In genomic region chr8:94098996-94099395, GRCm38 (mm10) we compare ENCODE assay signal across 9 mouse cellular contexts. TPM values are rescaled to one million over a fixed set of nuclear protein-coding genes. Genes with fewer than 3 reads are reported as not detected.
DNase-seq lines count a peak whose midpoint lies in the region; ATAC-seq and TF ChIP-seq lines count a peak whose summit lies in the region.
"Had no signal": no experiment of that assay in that cellular context is flagged by ENCODE, and none has a peak within 500 bp of the region (broad histone marks: within the 10 kb centered on the region; RNA-seq: fewer than 3 reads in every experiment).

No protein-coding gene starts in this region.

- peaks cover 6% of the 10 kb centered on the region; the same call in 1 of the 2 replicates for H3K4me1 ChIP-seq in kidney, embryonic 16.5 days (ENCODE audit: insufficient read depth, low read length)
- H3K4me1 ChIP-seq in embryonic facial prominence, embryonic 11.5 days (ENCODE audit: control insufficient read depth, insufficient read depth, low read length) = no peaks in the 10 kb centered on the region
- peaks cover 5% of the 10 kb centered on the region; the same call in 1 of the 2 replicates for H3K4me1 ChIP-seq in hindbrain, postnatal 0 days (ENCODE audit: insufficient read depth, low read length)
- peaks cover 6% of the 10 kb centered on the region; the same call in 1 of the 2 replicates for H3K4me1 ChIP-seq in neural tube, embryonic 12.5 days

- no peaks in the 10 kb centered on the region for H3K27me3 ChIP-seq in kidney, embryonic 16.5 days (ENCODE audit: insufficient read depth, low read length)
- no peaks in the 10 kb centered on the region for H3K27me3 ChIP-seq in embryonic facial prominence, embryonic 11.5 days (ENCODE audit: control insufficient read depth, insufficient read depth, low read length)
- no peaks in the 10 kb centered on the region for H3K27me3 ChIP-seq in hindbrain, postnatal 0 days (ENCODE audit: insufficient read depth, low read length)
- no peaks in the 10 kb centered on the region for H3K27me3 ChIP-seq in neural tube, embryonic 12.5 days (replicated peaks)

- peak overlapping the region; percentile 75 for H3K4me3 ChIP-seq in kidney, embryonic 16.5 days (ENCODE audit: low read length)
- H3K4me3 ChIP-seq in embryonic facial prominence, embryonic 11.5 days (ENCODE audit: low read depth, low read length) = no peak overlapping the region
- peak overlapping the region; percentile 61 for H3K4me3 ChIP-seq in hindbrain, postnatal 0 days (ENCODE audit: low read length)
- H3K4me3 ChIP-seq in neural tube, embryonic 12.5 days = peak overlapping the region; percentile 51; the same call in 1 of the 2 replicates

- H3K27ac ChIP-seq in kidney, embryonic 16.5 days (ENCODE audit: low read length) = peak overlapping the region; percentile 98
- H3K27ac ChIP-seq in embryonic facial prominence, embryonic 11.5 days (replicated peaks; ENCODE audit: low read depth, low read length) = no peak overlapping the region
- H3K27ac ChIP-seq in hindbrain, postnatal 0 days = peak overlapping the region; percentile 98
- H3K27ac ChIP-seq in neural tube, embryonic 12.5 days = peak overlapping the region; percentile 93

- ATAC-seq in kidney, embryonic 16.5 days (ENCODE audit: low FRiP score, low TSS enrichment) = no peak
- no peak for ATAC-seq in embryonic facial prominence, embryonic 11.5 days (replicated peaks; ENCODE audit: insufficient number of reproducible peaks, low FRiP score, low TSS enrichment, low read depth)
- ATAC-seq in hindbrain, postnatal 0 days = no peak
- no peak for ATAC-seq in neural tube, embryonic 12.5 days (ENCODE audit: low FRiP score, low read depth)

- no peaks in the 10 kb centered on the region for H3K36me3 ChIP-seq in kidney, embryonic 16.5 days (ENCODE audit: insufficient read depth, low read length)
- H3K36me3 ChIP-seq in embryonic facial prominence, embryonic 11.5 days (replicated peaks; ENCODE audit: control insufficient read depth, insufficient read depth, low read depth, low read length) = no peaks in the 10 kb centered on the region
- H3K36me3 ChIP-seq in hindbrain, postnatal 0 days (ENCODE audit: insufficient read depth, low read length) = no peaks in the 10 kb centered on the region
- no peaks in the 10 kb centered on the region for H3K36me3 ChIP-seq in neural tube, embryonic 12.5 days

- no peak for DNase-seq in kidney, adult 11 months
- DNase-seq in embryonic facial prominence, embryonic 11.5 days (ENCODE audit: low spot score) = no peak
- DNase-seq in hindbrain, postnatal 0 days (ENCODE audit: low spot score) = peak; percentile 43
- DNase-seq in left cerebral cortex, adult 8-10 months (ENCODE audit: low spot score in 2 of 2) = no peak
- DNase-seq in c-Kit-positive CD71-positive TER-119-positive erythroid progenitor cells, embryonic 14.5 days (ENCODE audit: low spot score) = no peak
- no peak for DNase-seq in layer of hippocampus, adult 9-10 months (ENCODE audit: low spot score)

- no peak for TF ChIP-seq CTCF in hindbrain, postnatal 0 days (IDR thresholded peaks at IDR 0.05; ENCODE audit: low read depth)

- 33% methylated on average over 4 of the region's 4 CpGs for WGBS in kidney, embryonic 16.5 days
- 40% methylated on average over 4 of the region's 4 CpGs for WGBS in embryonic facial prominence, embryonic 11.5 days
- WGBS in hindbrain, postnatal 0 days = 34% methylated on average over 4 of the region's 4 CpGs
- 28% methylated on average over 4 of the region's 4 CpGs for WGBS in neural tube, embryonic 12.5 days

- H3K9ac ChIP-seq in kidney, embryonic 16.5 days (replicated peaks; ENCODE audit: low read length) = peak overlapping the region; percentile 86
- peak overlapping the region; percentile 68; the same call in 1 of the 2 replicates for H3K9ac ChIP-seq in embryonic facial prominence, embryonic 11.5 days (replicated peaks; ENCODE audit: low read length)
- peak overlapping the region; percentile 55 for H3K9ac ChIP-seq in hindbrain, postnatal 0 days (replicated peaks; ENCODE audit: low read length)
- no peak overlapping the region for H3K9ac ChIP-seq in neural tube, embryonic 12.5 days

- H3K4me2 ChIP-seq in kidney, embryonic 16.5 days (replicated peaks; ENCODE audit: low read depth, low read length) = peak overlapping the region; percentile 74
- H3K4me2 ChIP-seq in embryonic facial prominence, embryonic 11.5 days (ENCODE audit: low read depth, low read length) = no peak overlapping the region; the same call in 1 of the 2 replicates
- H3K4me2 ChIP-seq in hindbrain, postnatal 0 days (ENCODE audit: low read depth, low read length) = peak overlapping the region; percentile 64
- peak overlapping the region; percentile 61 for H3K4me2 ChIP-seq in neural tube, embryonic 12.5 days (replicated peaks)

- no peaks in the 10 kb centered on the region for H3K9me3 ChIP-seq in kidney, embryonic 16.5 days (ENCODE audit: low read length)
- no peaks in the 10 kb centered on the region for H3K9me3 ChIP-seq in embryonic facial prominence, embryonic 11.5 days (replicated peaks; ENCODE audit: control insufficient read depth, low read length)
- H3K9me3 ChIP-seq in hindbrain, postnatal 0 days (ENCODE audit: low read length) = no peaks in the 10 kb centered on the region
- H3K9me3 ChIP-seq in neural tube, embryonic 12.5 days = no peaks in the 10 kb centered on the region

RNA-seq across cellular contexts. Expression of gene Bbs2, which starts 0.3 kb away (rescaled TPM):
- 13.5 and 15.6 TPM in 2 replicates for polyA plus RNA-seq in kidney, embryonic 16.5 days (2015; fragmentation: Nextera tagmentation; extraction: Ambion mirVana)
- 21.0 and 22.5 TPM in 2 replicates for polyA plus RNA-seq in embryonic facial prominence, embryonic 11.5 days (2014; fragmentation: Nextera tagmentation; extraction: Ambion mirVana)
- 14.1 and 23.2 TPM in 2 replicates for total RNA-seq in hindbrain, postnatal 0 days (2014; rRNA removed)
- polyA plus RNA-seq in hindbrain, postnatal 0 days (2015; fragmentation: Nextera tagmentation; extraction: Ambion mirVana) = 16.5 and 17.3 TPM in 2 replicates
- polyA plus RNA-seq in neural tube, embryonic 12.5 days (2016; fragmentation: Nextera tagmentation; extraction: Ambion mirVana) = 20.5 and 25.3 TPM in 2 replicates
- total RNA-seq in left cerebral cortex, adult 8-10 months (2022) = 10 to 100 TPM; 33.2 to 41.9 (median 38.5) TPM

RNA-seq across cellular contexts. Expression of gene Mt4, which starts 38.0 kb away (rescaled TPM):
- polyA plus RNA-seq in kidney, embryonic 16.5 days (2015; fragmentation: Nextera tagmentation; extraction: Ambion mirVana) = not detected in 2 replicates
- polyA plus RNA-seq in embryonic facial prominence, embryonic 11.5 days (2014; fragmentation: Nextera tagmentation; extraction: Ambion mirVana) = not detected in 2 replicates
- total RNA-seq in hindbrain, postnatal 0 days (2014; rRNA removed) = not detected in 2 replicates
- polyA plus RNA-seq in hindbrain, postnatal 0 days (2015; fragmentation: Nextera tagmentation; extraction: Ambion mirVana) = not detected in 2 replicates
- not detected in 2 replicates for polyA plus RNA-seq in neural tube, embryonic 12.5 days (2016; fragmentation: Nextera tagmentation; extraction: Ambion mirVana)
- not detected for total RNA-seq in left cerebral cortex, adult 8-10 months (2022)
- total RNA-seq: hematopoietic stem cell, adult 5-6 weeks had no signal

RNA-seq across cellular contexts. Expression of gene Mt3, which starts 53.4 kb away (rescaled TPM):
- polyA plus RNA-seq in kidney, embryonic 16.5 days (2015; fragmentation: Nextera tagmentation; extraction: Ambion mirVana) = 1.6 and 3.0 TPM in 2 replicates
- polyA plus RNA-seq in embryonic facial prominence, embryonic 11.5 days (2014; fragmentation: Nextera tagmentation; extraction: Ambion mirVana) = 5.9 and 7.0 TPM in 2 replicates
- 631 and 889 TPM in 2 replicates for total RNA-seq in hindbrain, postnatal 0 days (2014; rRNA removed)
- 445 and 458 TPM in 2 replicates for polyA plus RNA-seq in hindbrain, postnatal 0 days (2015; fragmentation: Nextera tagmentation; extraction: Ambion mirVana)
- 19.0 and 24.8 TPM in 2 replicates for polyA plus RNA-seq in neural tube, embryonic 12.5 days (2016; fragmentation: Nextera tagmentation; extraction: Ambion mirVana)
- 100 to 1,000 TPM; 785 to 962 (median 864) TPM for total RNA-seq in left cerebral cortex, adult 8-10 months (2022)
- total RNA-seq: hematopoietic stem cell, adult 5-6 weeks had no signal

Comparison
In these comparisons a context has a peak if more than half of its experiments do, and no peak if none do; other contexts are left out.
1. RNA of gene Mt3, which starts 53.4 kb away (polyA plus RNA-seq): 445 to 458 TPM in hindbrain, postnatal 0 days; 19.0 to 24.8 TPM in neural tube, embryonic 12.5 days, 5.9 to 7.0 TPM in embryonic facial prominence, embryonic 11.5 days and 1.6 to 3.0 TPM in kidney, embryonic 16.5 days; every median in the first group is over 10 times any median in the second.